Mouse (Mus musculus) ovary, postnatal 14 days (tissue): ENCODE measurements around the gene Slc12a5.
A peak's percentile ranks its signal among the peaks of the same experiment; 100 is the strongest.

Source experiments
- DNase-seq: peaks from one replicate; pipeline ENCODE4 v3.0.0; 2022; ENCODE audit warnings: low spot score

Gene Slc12a5

DNA sequence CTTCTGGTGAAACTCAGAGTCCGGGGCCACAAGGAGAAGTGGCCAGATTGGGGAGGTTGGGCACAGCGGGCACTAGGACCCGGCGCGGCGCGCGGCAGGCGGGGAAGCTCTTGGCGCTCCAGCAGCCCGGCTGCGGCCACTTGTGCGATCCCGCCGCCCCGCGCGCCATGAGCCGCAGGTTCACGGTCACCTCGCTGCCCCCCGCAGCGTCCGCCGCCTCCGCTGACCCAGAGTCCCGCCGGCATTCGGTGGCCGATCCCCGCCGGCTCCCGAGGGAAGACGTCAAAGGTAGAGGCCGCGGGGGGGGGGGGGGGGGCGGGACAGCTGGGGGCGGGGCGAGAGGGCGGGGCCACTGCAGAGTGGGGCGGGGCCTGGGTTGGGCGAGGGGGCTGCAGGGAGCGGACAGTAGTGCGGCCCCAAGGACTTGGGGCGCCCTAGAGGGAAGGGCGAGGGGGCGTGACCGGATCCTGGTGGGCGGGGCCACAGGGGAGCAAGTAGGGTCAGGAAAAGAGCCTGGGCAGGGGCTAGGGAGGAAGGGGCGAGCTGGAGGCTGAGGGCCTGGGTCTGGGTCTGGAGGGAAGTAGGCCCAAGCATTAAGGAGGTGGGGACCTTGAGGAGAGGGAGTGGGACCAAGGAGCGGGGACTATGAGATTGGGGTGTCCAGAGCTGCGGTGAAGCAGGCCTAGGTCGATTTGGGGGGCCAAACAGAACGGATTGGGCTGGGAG lies at the start of gene Slc12a5:
Slc12a5 (plus strand) TSS at position 87 of the 726 bp plus-strand sequence.
- DNase-seq, result peak; percentile 37

DNA sequence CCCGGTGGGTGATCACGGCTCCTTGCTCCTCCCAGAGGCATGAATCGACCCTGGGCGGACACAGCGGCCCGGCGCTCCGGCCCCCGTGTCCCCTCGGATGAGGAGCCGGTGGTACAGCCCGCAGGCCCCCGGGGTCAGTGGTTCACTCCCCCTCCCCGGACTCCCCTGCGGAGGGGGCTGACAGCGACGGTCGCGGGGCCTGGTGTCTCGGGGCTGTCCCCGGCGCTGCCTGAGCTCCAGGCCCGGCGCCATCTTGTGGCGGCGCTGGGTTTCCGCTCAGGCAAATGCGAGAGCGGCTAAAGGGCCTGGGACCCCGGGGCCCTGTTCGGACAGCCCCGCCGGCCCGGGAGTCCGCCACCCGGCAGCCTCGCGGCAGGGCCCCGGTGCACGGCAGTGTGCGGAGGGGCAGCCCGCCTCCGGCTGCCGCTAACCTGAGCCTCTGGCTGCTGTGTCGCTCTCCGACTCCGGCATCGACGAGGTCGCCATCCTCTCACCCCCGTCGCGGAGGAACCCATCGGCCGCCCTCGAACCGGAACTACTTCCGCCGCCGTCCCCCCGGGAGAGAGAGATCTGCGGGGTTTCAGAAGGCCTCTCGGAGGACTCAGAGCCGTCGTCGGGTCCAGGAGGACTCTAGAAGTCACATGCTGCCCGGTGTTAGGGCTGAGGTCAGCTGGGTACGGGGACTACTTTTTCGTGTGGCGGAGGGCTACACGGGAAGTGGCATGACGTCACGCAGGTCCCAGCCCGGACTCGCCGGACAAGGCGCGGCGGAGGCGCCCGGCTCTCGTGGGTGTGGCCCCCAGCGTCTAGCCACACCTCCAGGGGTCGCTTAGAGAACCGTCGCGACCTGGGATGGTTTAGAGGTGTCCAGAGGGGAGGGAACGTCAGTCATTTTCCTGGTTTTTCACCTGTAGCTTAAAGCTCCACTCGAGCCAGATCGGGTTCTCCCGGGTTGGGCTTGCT lies 49.2 kb upstream of the Slc12a5 start, which contains the start of gene Zfp335:
Zfp335 (minus strand) TSS at position 672 of the 963 bp plus-strand sequence.
- DNase-seq, result peak; percentile 90

DNA sequence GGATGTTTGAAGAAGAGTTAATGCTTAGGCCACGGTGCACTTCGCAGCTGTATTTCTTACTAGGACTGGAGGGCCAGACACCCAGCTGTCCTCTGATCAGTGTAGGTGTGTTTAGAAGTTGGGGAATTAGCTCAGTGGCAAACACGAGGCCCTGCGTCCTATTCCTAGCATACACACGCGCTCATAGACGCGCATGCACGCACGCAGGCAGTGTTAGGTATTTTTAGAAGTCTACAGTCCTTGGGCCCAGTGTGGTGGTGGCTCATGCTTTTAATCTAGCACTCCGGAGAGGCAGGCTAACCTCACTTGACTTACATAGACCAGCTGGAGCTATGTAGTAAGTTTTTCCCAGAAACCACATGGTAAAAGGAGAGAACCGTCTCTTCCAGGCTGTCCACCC lies 48.5 kb upstream of the Slc12a5 start:
- no peak for DNase-seq

DNA sequence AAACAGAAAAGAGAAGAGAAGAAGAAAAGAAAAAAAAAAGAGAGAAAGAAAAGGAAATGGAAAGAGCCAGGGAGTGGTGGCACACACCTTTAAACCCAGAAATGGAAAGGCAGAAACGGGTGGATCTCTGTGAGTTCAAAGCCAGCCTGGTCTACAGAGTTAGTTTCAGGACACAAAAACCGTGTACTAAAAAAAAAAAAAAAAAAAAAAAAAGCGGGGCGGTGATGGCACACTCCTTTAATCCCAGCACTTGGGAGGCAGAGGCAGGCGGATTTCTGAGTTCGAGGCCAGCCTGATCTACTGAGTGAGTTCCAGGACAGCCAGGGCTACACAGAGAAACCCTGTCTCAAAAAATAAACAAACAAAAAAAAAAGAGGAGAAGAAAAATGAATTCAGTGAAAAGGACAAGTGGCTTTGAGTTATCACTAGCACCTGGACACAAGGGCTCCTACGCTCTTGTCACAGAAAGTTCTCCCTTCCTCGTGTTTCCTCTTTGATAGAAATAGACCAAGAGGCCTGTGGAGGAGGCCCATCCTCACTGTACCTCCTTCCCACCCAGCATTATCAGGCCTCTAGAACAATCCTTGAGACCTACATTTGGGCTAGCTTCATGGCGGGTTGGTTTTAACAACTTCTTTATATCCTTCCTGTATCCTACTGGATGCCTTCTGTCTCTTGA lies 47.7 kb upstream of the Slc12a5 start:
- no peak for DNase-seq

DNA sequence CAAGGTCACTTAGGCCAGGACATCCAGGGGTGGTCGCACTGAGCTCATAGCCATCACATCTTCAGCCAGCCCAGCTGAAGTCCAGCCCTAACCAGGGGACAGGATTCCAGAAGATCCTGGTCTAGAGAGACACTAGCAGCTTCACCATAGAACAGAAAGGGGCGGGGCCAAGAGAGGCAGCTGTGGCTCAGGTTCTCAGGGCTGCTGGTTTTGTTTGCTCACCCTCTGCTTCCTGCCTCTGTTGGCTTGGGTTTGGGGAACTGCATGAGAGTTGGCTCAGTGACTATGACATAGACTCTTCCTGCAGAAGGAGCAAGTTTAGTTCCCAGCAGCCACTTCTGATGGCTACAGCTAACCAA lies 47.2 kb upstream of the Slc12a5 start:
- no peak for DNase-seq

DNA sequence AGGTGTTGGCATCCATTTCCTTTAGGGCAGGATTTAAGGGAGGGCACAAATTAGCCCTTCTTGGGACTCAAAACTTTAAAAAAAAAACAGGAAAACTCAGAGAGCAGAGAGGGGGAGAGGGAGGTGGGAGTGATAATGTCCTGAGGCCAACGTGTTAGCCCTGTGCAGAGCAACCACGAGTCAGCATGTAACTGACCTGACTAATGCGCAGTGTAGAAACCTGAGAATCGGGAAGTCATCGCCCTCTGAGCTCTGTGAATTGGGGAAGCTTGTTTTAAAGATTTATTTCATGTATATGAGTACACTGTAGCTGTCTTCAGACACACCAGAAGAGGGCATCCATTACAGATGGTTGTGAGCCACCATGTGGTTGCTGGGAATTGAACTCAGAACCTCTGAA lies 43.8 kb upstream of the Slc12a5 start:
- no peak for DNase-seq

DNA sequence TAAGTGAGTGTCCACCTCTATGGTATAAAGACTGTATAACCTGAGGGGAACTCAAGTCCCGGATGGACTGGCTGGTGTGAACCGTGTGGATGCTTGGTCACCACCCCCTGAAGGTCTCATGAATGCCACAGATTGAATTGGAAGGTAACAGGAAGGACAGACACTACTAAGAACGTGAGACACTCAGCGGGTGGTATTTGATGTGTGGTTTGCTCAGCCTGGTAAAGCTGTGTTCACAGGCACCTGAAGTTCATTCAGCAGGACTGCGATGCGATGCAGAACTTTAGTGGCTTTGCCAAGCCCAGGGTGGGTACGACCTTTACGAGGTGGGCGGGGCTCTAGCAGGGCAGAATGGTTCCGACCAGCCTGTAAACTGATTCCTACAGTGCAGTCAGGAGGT lies 43.2 kb upstream of the Slc12a5 start:
- DNase-seq, result no peak

DNA sequence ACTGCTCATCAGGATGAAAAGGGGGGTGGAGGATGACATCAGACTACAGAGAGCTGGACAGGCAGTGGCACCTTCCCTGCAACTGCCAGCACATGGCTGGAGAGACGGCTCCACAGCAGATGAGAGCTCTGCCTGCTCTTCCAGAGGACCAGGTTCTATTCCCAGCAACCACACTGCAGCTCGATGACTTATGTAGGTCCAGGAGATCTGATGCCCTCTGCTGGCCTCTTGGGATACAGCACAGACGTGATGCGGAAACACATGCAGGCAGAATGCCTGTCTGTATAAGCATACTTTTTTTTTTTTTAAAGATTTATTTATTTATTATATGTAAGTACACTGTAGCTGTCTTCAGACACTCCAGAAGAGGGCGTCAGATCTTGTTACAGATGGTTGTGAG lies 42.3 kb upstream of the Slc12a5 start:
- DNase-seq, result no peak

DNA sequence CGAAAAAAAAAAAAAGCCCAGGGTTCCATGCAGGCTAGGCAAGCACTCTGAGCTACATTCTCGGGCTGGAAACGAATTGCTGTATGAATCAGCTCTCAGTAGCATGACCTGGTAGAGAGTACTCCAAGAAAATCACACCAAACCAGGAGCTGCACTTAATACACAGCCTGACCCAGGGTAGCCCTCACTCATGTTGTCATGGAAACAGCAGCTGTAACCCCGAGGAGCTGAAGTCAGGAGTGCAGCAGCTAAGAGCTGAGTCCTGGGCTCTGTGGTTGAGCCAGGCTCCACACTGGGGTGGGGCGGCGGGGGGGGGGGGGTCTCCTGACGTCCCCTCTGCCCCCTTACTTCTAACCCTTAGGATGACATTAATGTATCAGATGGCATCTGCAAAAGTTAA lies 38.6 kb upstream of the Slc12a5 start:
- DNase-seq, result no peak

DNA sequence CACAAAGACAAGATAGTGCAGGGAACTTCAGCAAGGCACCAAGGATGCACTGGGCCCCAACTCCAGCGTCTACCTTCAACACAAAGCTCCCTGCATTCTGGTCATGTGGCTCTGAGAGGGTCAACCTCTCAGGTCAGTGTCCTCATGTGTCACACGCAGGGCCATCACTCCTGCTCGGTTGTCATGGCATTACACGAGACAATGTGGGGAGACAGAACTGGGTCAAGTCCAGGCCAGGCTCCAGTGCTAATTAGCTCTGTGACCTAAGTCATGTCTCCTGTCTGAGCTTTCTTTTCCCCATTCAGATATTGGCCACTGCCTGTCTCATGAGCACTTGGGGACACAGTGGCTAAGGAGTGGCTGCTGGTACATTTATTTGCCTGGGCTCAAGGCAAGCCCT lies 37.3 kb upstream of the Slc12a5 start:
- DNase-seq, result no peak

DNA sequence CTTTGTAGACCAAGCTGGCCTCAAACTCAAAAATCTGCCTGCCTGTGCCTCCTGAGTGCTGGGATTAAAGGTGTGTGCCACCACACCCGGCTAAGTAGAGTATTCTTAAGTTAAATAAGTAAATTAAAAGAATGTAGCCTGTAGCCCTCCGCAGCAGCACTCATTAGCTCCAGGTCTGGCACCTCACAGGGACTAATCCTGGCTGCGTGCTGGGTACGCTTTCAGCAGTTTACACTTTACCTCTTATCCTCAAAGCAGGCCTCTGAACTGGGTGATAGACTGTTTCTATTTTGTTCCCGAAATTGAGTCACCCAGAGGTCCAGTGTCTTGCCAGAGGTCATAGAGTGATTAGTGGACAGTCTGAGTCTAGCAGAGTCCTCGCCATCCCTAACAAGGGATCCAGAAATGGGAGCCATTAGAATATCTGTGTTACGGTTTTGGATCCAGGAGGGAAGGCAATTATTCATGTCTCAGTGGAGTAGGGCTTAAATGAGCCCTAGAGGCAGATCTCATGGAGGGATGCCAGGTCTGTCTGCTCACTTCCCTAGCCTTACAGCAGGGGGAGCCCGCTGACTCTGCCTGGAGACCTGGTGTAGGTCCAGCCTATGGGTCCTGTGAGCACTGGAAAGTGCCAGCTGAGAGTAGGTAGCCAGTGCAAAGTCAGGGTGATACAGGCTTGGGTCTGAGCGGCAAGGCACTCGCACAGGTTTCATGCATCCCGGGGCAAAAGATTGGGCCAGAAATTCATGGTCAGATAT lies 36.3 kb upstream of the Slc12a5 start:
- peak; percentile 88 for DNase-seq

DNA sequence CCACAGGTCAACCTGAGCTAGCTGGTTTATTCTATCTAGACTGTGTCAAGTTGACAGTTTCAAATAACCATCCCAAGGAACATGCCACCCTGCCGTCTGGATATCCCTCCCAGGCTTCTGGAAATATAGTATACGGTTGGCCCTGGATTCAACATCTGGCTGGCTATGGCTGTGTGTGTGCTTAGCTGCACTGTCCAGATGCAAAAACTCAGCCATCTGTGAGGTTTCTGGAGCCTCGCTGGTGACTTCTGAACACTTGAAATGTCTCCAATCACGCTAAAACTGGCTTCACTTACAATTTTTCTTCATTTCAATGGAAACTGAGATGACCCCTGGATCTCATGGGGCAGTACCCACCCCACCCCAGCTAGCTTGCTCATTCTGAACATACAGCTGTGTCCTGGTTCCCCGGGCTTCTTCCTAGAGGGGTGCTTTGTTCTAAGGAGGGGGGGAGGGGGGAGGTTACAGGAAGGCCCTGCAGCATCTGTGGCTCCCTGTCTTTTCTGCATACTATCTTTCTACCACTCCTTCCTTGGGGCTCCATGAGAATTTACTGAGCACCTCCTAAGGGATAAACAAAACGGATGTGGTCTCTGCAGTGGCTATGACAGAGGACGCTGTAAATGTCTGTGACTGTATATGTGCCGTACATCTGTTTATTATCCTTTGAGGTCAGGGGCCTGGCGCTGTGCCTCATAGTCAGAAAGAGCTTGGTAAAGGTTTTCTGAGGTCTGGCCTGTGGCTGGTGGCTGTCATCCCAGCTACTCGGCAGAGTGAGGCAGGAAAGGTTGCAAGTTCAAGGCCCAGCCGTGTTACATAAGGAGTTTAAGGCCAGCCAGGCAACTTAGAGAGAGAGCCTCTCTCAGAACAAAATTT lies 29.7 kb upstream of the Slc12a5 start:
- no peak for DNase-seq

DNA sequence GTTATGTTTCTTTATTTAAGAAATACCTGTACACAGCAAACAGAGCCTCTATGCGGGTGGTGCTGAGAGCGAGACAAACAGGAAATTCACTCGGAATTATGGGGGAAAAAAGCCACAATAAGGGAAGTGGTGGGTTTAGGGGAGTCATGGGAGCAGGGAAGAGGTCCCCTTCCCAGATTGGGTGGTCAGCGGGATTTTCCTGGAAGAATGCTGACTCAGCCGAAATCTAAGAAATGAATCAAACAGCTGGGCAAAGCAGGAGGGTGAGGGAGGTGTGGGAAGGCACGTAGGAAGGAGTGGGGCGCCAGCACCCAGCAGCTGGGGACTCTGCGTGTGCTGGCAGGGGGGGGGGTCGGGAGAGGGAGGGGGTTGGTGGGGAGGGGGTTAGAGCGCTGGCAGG lies 27.1 kb upstream of the Slc12a5 start:
- DNase-seq, result no peak

DNA sequence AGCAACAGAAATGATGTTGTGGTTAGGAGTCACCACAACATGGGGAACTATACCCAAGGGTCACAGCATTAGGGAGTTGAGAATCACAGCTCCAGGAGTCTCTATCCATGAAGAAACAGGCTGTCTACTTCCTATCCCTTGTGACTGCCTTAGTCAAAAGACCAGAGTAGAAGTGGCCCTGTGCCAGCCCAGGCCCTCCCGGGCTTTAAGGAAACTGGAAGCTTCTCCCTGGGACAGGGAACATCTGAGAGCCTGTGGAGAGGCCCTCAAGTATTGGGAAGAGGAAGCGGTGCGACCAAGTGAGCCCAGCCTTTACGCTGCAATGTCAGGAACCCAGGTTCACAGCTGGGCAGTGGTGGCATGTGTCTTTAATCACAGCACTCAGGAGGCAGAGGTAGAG lies 24.6 kb upstream of the Slc12a5 start:
- no peak for DNase-seq

DNA sequence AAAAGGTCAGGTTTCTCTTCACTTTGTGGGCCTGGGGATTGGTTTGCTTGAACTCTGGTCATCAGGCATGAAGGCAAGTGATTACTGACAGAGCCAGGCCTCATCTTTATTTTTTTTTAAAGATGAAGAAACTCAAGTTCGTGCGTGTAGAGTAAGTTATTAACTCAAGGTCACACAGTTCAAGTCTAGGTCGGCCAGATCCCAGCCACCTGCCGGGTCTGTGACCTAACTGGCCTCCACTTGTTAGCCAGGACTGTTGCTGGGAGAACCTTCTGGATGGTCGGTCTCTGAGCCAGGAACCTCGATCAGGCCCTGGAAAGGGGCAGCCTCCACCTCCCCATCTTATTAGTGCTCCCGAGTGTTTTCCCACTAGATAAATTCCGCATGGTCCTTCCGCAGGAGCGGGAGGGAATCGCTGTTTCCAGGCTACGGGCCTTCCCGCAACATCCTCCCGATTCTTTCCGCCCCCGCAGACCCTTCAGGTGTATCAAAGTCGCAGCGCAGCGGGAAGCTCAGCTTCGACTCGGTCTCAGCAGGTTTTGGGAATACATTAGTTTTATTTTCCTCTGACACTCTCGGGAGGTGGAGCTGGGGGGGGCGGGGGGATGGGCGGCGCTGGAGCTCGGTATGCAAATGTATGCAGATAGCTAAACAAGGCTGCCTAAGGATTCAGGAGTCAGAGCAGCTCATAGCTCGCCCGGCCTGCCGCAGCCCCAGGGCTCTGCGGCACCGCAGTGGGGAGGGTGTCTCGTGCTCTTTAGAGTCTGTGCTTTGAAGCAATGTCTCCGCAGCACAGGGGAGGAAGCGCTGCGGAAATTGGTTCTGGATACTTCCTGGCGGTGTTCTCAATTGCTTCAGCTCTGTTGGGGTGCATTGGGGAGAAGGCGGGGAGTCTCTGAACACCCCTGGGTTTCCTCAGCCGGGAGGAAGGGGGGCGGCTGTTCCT lies 22.2 kb upstream of the Slc12a5 start:
- DNase-seq, result no peak

DNA sequence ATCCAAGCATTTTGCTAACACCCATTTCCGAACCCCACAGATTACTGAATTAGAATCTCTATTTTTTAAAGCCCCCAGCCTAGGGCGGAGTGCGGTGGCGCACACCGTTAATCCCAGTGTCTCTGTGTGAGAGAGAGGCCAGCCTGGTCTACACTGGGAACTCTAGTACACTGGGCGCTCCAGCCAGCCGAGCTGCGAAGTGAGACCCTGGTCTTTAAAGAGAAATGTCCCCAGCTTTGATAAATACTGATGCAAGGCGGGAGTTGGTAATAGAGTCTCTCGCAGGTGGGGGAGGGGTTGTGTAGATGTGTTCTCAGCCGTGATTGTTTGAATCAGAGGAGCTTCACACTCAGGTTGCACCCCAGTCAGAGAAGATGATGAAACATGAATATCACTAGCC lies 21.5 kb upstream of the Slc12a5 start:
- no peak for DNase-seq

DNA sequence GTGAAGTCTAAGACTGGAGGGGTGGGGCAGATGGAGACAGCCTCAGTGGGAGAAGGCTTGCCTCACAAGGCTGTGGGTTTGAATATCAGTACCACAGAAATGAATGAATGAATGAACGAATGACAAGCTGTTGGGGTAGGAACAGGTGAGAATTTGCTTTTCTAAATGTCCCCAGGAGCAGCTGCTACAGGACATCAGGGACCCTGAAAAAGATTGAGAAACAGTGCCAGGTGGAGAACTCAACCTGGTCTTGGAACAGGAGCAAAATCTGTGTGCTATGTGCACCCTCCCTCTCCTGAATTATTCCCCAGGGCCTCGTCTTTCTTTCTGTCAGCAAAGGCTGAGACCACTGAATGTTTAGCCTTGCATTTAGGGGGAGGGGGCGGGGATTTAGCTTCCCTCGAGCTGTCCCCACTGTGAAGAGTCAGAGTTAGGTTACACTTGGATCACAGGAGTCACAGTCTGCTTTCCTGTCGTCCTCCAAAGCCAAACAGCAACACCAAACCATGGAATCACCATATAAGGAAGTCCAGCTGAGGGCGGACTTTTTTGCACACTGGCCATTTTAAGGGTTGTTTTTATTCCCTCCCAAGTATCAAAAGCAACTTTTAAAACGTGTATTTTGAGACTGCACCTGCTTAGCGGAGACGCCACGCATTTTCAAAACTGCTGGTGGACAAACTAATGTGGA lies 20.3 kb upstream of the Slc12a5 start, which contains the start of gene Mmp9:
Mmp9 (plus strand) TSS at position 641 of the 691 bp plus-strand sequence.
- DNase-seq, result no peak

DNA sequence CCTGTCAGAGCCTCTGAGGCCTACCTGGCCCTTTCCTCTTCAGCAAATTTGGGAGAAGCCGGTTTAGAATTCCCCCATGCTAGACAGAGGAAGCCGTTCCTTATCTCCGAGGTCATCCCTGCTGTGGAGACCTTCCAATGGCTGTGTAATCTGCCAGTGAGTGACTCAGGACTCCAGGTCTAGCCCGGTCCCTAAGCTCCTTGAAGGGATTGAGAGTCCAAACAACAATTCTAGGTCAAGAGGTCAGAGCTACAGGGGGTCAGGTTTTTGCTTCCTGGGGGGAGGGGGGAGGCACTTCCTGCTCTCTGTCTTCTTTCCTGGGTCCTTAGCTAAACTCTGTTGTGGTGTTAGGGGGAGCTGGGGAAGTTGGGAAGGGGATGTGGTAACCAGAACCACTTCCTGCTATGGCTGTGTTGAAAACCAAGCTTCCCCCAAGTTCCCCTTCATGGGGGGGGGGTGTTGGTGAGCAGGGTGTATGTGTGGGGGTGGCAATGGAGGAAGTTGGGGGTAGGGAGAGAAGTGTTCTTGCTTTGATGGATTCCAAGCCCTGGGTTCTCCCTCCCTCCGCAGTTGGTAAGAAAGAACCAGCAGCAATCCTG lies 17.8 kb upstream of the Slc12a5 start:
- no peak for DNase-seq

DNA sequence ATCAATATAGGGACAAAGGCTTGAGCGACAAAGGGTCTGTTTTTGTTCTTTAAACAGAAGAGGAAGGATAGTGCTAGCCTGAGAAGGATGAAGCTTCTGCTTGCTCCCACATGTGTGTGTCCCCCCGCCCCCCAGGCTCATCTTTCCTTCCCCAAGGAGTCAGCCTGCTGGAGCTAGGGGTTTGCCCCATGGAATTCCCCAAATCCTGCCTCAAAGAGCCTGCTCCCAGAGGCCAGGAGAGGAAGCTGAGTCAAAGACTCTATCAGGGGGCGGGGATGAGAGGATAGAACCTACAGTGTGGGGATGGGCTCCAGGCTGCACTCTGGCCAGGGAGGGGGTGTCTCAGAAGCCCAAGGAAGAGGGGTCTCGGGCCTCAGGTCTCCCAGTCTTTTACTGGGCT lies 13.1 kb upstream of the Slc12a5 start:
- no peak for DNase-seq
